Mouse (Mus musculus): Measurements from ENCODE around the gene Zpr1. TPM values are rescaled to one million over a fixed set of nuclear protein-coding genes. Genes with fewer than 3 reads are reported as not detected.
A peak's percentile ranks its signal among the peaks of the same experiment; 100 is the strongest.

Zpr1 gene
- polyA plus RNA-seq, 1 experiment, result 41.7 TPM

- DNase-seq (ENCODE audit: extremely low spot score in 1 of 2, low spot score in 1 of 2), result no peak
These were observed 55.1 kb downstream of the Zpr1 start for GRCm38 (mm10) chr9:46327706-46328571.

- peak in 1 of 2 experiments; percentile 65 for DNase-seq (ENCODE audit: extremely low spot score in 1 of 2, low spot score in 1 of 2)
These were observed 55.8 kb downstream of the Zpr1 start for GRCm38 (mm10) chr9:46328572-46329249.

GRCm38 (mm10) chr9:46329250-46329648 is 56.4 kb downstream of the Zpr1 start:
- DNase-seq (ENCODE audit: extremely low spot score in 1 of 2, low spot score in 1 of 2), result no peak

- no peak for DNase-seq (ENCODE audit: extremely low spot score in 1 of 2, low spot score in 1 of 2)
These were observed 57.1 kb downstream of the Zpr1 start for GRCm38 (mm10) chr9:46329801-46330585.

GRCm38 (mm10) chr9:46330586-46330895 is 57.7 kb downstream of the Zpr1 start:
- DNase-seq (ENCODE audit: extremely low spot score in 1 of 2, low spot score in 1 of 2), result no peak

- DNase-seq (ENCODE audit: extremely low spot score in 1 of 2, low spot score in 1 of 2), result no peak
These were observed 58.4 kb downstream of the Zpr1 start for GRCm38 (mm10) chr9:46331301-46331700.

Other genes starting within 250 kb of the Zpr1 start
- gene Apoa1, start 44.5 kb upstream of the Zpr1 start, polyA plus RNA-seq (2012; rRNA removed), result 2.4 and 4.1 TPM in 2 replicates
- 0.38 and 0.90 TPM in 2 replicates for gene Apoc3, start 37.4 kb upstream of the Zpr1 start, polyA plus RNA-seq (2012; rRNA removed)
- 0.26 and 0.76 TPM in 2 replicates for gene Apoa4, start 32.4 kb upstream of the Zpr1 start, polyA plus RNA-seq (2012; rRNA removed)
- not detected in 2 replicates for gene Apoa5, start 4.4 kb upstream of the Zpr1 start, polyA plus RNA-seq (2012; rRNA removed)
- gene Bud13, start 9.9 kb downstream of the Zpr1 start, polyA plus RNA-seq (2012; rRNA removed), result 9.7 and 10.5 TPM in 2 replicates
- gene 4931429L15Rik, start 46.9 kb downstream of the Zpr1 start, polyA plus RNA-seq (2012; rRNA removed), result 0.04 TPM in 1 of 2 replicates, not detected in the other

Data from frontal cortex, adult 2 months (tissue).